Mouse (Mus musculus) megakaryocyte, embryonic 14.5 days (primary cell): Measurements from ENCODE around the gene Lta. TPM values are rescaled to one million over a fixed set of nuclear protein-coding genes. Genes with fewer than 3 reads are reported as not detected.

Experiments used
- H3K27me3 ChIP-seq: replicated peaks from 2 replicates; pipeline ENCODE3; 2012; ENCODE audit warnings: inconsistent platforms
- H3K36me3 ChIP-seq: replicated peaks from 2 replicates; pipeline ENCODE3; 2012; ENCODE audit warnings: low read length, inconsistent platforms, mixed read lengths
- H3K4me1 ChIP-seq: 2 replicates; pipeline ENCODE4 v1.6.1; 2012; ENCODE audit warnings: inconsistent platforms
- H3K4me3 ChIP-seq: replicated peaks from 2 replicates; pipeline ENCODE3; 2012; ENCODE audit warnings: moderate library complexity, mild to moderate bottlenecking, inconsistent platforms
- H3K9me3 ChIP-seq: 2 replicates; pipeline ENCODE4 v1.6.1; 2012; ENCODE audit warnings: inconsistent platforms
- FLI1 ChIP-seq: IDR thresholded peaks from 2 replicates; pipeline ENCODE4 v1.6.1; 2012; ENCODE audit warnings: low read length, inconsistent platforms, mixed read lengths
- GATA1 ChIP-seq: IDR thresholded peaks from 3 replicates; pipeline ENCODE4 v1.6.1; 2012; ENCODE audit warnings: mixed read lengths, low read length, inconsistent platforms, borderline replicate concordance
- polyA plus RNA-seq: library from polyadenylated mRNA; stranded (reverse); fragments of >175 nt; gene quantifications from 2 replicates; pipeline ENCODE4 v1.2.3, GENCODE M21; 2012; ENCODE audit warnings: low replicate concordance; ENCODE audit not compliant: insufficient read depth

The Lta gene
- polyA plus RNA-seq, 1 experiment: 0.85 TPM

- H3K4me1 ChIP-seq: peaks cover 44% of the 10 kb centered on the region
- no peak for TF ChIP-seq FLI1
- no peak for TF ChIP-seq GATA1
- H3K9me3 ChIP-seq: no peaks in the 10 kb centered on the region
- H3K27me3 ChIP-seq: peaks cover 16% of the 10 kb centered on the region
- H3K36me3 ChIP-seq: peaks cover 98% of the 10 kb centered on the region
- no peak overlapping the region for H3K4me3 ChIP-seq
Observed at GRCm38 (mm10) chr17:35249451-35250197, 44.5 kb upstream of the Lta start.

GRCm38 (mm10) chr17:35248986-35249385 is 43.8 kb upstream of the Lta start:
- peaks cover 45% of the 10 kb centered on the region for H3K4me1 ChIP-seq
- H3K9me3 ChIP-seq: no peaks in the 10 kb centered on the region
- TF ChIP-seq FLI1 (no peak), GATA1 (no peak)
- peaks cover 99% of the 10 kb centered on the region for H3K36me3 ChIP-seq
- peaks cover 16% of the 10 kb centered on the region for H3K27me3 ChIP-seq
- H3K4me3 ChIP-seq: no peak overlapping the region

DNA sequence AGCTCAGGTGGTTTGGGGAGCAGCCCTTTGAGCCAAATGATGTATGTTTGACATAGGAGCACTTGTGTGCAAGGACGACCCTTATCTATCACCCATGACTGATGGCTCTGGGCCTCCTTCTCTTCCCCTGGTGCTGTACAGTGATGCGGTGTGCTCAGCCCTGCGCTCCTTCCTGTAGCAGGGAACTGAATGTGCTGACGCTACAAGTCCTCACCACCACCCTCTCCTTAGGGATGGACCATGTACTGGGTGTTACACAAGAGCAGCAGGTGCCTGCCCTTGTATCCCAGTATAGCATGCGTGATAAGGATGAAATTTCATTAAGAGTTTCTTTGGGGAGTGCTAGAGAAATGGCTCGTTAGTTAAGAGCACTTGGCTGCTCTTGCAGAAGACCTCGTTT is 42.0 kb upstream of the Lta start:
- H3K27me3 ChIP-seq: peaks cover 11% of the 10 kb centered on the region
- TF ChIP-seq FLI1 (no peak), GATA1 (no peak)
- no peaks in the 10 kb centered on the region for H3K9me3 ChIP-seq
- H3K36me3 ChIP-seq: peaks cover 92% of the 10 kb centered on the region
- peaks cover 56% of the 10 kb centered on the region for H3K4me1 ChIP-seq
- H3K4me3 ChIP-seq: peak overlapping the region; percentile 12

DNA sequence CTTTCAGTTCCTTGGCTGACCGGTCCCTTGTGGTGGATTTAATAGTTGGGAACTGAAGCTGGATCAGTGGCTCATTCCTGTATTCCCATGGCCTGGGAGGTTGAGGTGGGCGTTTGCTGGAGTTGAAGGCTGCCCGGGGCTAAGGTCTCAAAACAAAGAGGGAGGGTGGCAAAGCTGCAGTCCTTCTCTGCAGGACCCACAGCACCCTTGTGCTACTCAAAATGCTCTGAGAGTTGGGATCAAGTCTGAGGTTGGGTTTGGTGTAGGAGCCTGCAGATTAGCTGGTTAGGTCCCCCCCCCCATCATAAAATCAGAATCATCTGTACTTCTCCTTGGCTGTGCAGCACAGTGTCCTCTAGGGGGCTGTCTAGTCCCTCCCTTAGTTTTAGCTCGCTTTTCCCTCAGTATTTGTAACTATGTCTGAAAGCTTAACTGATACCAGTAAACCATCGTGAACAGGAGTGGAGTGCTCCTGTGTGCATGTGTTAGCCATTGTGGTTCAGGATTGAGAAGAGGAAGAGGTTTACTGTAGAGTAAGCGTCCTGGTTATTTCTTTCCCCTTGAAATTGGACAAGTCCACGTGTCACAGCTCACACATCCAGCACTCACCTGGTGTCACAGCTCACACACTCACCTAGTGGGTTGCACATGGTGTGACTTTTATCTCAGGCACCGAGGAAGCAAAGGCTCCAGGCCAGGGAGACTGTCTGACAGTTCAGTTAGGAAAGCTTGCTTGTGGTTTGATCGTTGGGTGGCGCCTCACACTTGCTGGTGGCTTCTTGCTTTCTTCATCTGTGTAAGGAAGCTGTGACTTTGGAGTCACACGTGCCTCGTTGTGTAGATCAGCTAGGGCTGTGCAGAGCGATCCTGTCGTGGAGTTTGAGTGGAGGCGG is 40.8 kb upstream of the Lta start:
- Histone ChIP-seq H3K4me3 (no peak overlapping the region), H3K27me3 (peaks cover 11% of the 10 kb centered on the region), H3K4me1 (peaks cover 58% of the 10 kb centered on the region), H3K36me3 (peaks cover 81% of the 10 kb centered on the region), H3K9me3 (no peaks in the 10 kb centered on the region)
- TF ChIP-seq GATA1 (no peak), FLI1 (no peak)

GRCm38 (mm10) chr17:35244999-35245398 is 39.8 kb upstream of the Lta start:
- TF ChIP-seq FLI1 (no peak), GATA1 (no peak)
- Histone ChIP-seq H3K36me3 (peaks cover 71% of the 10 kb centered on the region), H3K9me3 (no peaks in the 10 kb centered on the region), H3K4me3 (no peak overlapping the region), H3K27me3 (peaks cover 6% of the 10 kb centered on the region), H3K4me1 (peaks cover 64% of the 10 kb centered on the region)

DNA sequence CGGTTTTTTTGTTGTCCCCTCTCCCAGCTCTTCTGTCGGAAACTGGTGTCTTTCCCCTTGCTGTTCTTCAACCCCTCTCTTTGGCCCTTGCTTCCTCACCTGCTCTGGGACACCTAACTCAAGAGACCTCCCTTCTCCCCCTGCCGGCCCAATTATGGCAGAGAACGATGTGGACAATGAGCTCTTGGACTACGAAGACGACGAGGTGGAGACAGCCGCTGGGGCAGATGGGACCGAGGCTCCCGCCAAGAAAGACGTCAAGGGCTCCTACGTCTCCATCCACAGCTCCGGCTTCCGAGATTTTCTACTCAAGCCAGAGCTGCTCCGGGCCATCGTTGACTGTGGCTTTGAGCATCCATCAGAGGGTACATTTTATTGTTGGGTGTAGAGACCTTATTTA is 37.9 kb upstream of the Lta start:
- TF ChIP-seq FLI1: no peak
- TF ChIP-seq GATA1: no peak
- Histone ChIP-seq H3K27me3 (peaks cover 2% of the 10 kb centered on the region), H3K36me3 (peaks cover 53% of the 10 kb centered on the region), H3K4me3 (peak overlapping the region; percentile 95), H3K4me1 (peaks cover 70% of the 10 kb centered on the region), H3K9me3 (no peaks in the 10 kb centered on the region)

DNA sequence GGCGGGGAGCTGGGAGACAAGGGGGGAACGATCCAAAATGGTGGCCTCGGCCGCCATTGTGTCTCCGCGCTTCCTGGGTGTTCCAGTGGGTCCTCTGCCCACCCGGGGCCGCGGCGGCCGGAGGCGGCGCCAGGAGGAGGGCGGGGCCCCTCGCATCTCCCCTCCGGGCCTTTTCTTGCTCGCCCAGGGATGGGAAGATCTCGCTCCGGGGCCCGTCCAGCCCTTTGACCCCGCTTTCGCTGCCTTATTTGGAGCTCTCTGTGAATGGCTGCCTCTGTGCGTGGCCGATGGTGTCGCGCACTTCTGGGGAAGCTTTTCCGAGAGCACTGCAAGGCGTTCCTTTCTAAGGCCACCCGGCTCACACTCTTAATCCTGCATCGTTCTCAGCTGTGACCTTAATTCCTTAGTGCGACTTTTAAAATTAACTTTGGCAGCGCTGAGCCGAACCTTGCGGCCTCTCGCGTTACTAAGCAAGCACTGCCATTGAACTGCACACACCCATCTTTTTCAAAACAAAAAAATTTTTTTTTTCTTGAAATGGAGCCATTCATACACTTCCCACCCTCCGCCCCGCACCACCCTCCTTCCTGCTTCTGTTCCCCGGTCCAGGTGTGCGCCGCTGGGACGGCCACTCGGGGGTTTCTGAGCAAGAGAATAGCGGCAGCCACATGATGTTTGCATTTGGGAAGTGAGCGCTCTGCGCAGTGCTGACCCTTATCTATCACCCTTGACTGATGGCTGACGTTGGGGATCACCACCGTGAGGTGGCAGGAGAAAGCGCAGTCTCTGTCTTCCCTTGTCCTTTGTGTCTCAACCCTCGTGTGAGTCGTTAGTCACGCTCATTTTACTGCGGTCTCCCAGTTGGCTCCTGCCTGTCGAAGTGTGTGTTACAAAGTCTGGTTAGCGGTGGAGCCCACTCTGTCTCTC is 37.1 kb upstream of the Lta start:
- TF ChIP-seq FLI1 (no peak), GATA1 (peak; percentile 81; the same call in 1 of the 3 replicates)
- Histone ChIP-seq H3K4me3 (peak overlapping the region; percentile 95), H3K27me3 (peaks cover 2% of the 10 kb centered on the region), H3K36me3 (peaks cover 53% of the 10 kb centered on the region), H3K9me3 (no peaks in the 10 kb centered on the region), H3K4me1 (peaks cover 69% of the 10 kb centered on the region)

GRCm38 (mm10) chr17:35241305-35242014 is 36.3 kb upstream of the Lta start, which contains the start of gene Ddx39b:
Ddx39b (plus strand) TSS chr17:35241746.
- Histone ChIP-seq H3K9me3 (no peaks in the 10 kb centered on the region), H3K27me3 (no peaks in the 10 kb centered on the region), H3K4me3 (peak within 1 kb of the TSS; percentile 95), H3K36me3 (peaks cover 49% of the 10 kb centered on the region), H3K4me1 (peaks cover 67% of the 10 kb centered on the region)
- peak; percentile 98 for TF ChIP-seq FLI1
- no peak for TF ChIP-seq GATA1
